Mouse (Mus musculus) adrenal gland (tissue): Measurements from ENCODE around the gene A430078G23Rik.

ENCODE experiments used
- intact Hi-C: fragments of 180-260 bp; cut with DNase I; formaldehyde crosslinking; loops from one replicate; pipeline ENCODE4 v1.15.1; 2025

Gene A430078G23Rik

GRCm38 (mm10) chr8:3411085-3411484 lies 57.9 kb downstream of the A430078G23Rik start:
- intact Hi-C loops: no loop called here

GRCm38 (mm10) chr8:3411901-3412301 lies 58.7 kb downstream of the A430078G23Rik start:
- intact Hi-C loops: no loop called here

GRCm38 (mm10) chr8:3412816-3413215 lies 59.6 kb downstream of the A430078G23Rik start:
- intact Hi-C loops: no loop called here

GRCm38 (mm10) chr8:3414639-3415190 lies 61.5 kb downstream of the A430078G23Rik start:
- intact Hi-C loops: no loop called here

GRCm38 (mm10) chr8:3415259-3415658 lies 62.0 kb downstream of the A430078G23Rik start:
- intact Hi-C loops: no loop called here

- intact Hi-C loops: no loop called here
Observed at GRCm38 (mm10) chr8:3415661-3416060, 62.4 kb downstream of the A430078G23Rik start.

- intact Hi-C loops: no loop called here
Observed at GRCm38 (mm10) chr8:3416846-3417245, 63.6 kb downstream of the A430078G23Rik start.

GRCm38 (mm10) chr8:3417455-3417854 lies 64.2 kb downstream of the A430078G23Rik start:
- intact Hi-C loops: no loop called here

- intact Hi-C loops: no loop called here
Observed at GRCm38 (mm10) chr8:3418101-3418500, 64.9 kb downstream of the A430078G23Rik start.

- intact Hi-C loops: no loop called here
Observed at GRCm38 (mm10) chr8:3420105-3420706, 67.0 kb downstream of the A430078G23Rik start.

- intact Hi-C loops: no loop called here
Observed at GRCm38 (mm10) chr8:3421507-3421906, 68.3 kb downstream of the A430078G23Rik start.

GRCm38 (mm10) chr8:3425217-3425616 lies 72.0 kb downstream of the A430078G23Rik start:
- intact Hi-C loops: no loop called here

- intact Hi-C loops: no loop called here
Observed at GRCm38 (mm10) chr8:3426211-3426610, 73.0 kb downstream of the A430078G23Rik start.

- intact Hi-C loops: no loop called here
Observed at GRCm38 (mm10) chr8:3428426-3428825, 75.2 kb downstream of the A430078G23Rik start.

- intact Hi-C loops: no loop called here
Observed at GRCm38 (mm10) chr8:3429966-3430365, 76.8 kb downstream of the A430078G23Rik start.

- intact Hi-C loops: no loop called here
Observed at GRCm38 (mm10) chr8:3431113-3431512, 77.9 kb downstream of the A430078G23Rik start.

- intact Hi-C loops: no loop called here
Observed at GRCm38 (mm10) chr8:3436492-3436891, 83.3 kb downstream of the A430078G23Rik start.

GRCm38 (mm10) chr8:3439510-3439909 lies 86.3 kb downstream of the A430078G23Rik start:
- intact Hi-C loops: no loop called here
